Mouse (Mus musculus) liver, adult 10 weeks (tissue): ENCODE data around the gene 2310061N02Rik. TPM values are rescaled to one million over a fixed set of nuclear protein-coding genes. Genes with fewer than 3 reads are reported as not detected.

Source experiments
- polyA plus RNA-seq: library from polyadenylated mRNA; stranded (reverse); fragments of 350-450 nt; fragmentation: Illumina TruSeq; extraction: RNeasy Lipid Tissue Mini Kit (QIAGEN cat#74804); gene quantifications from one replicate; pipeline ENCODE4 v1.2.3, GENCODE M21; 2014; ENCODE audit warnings: low read depth, low replicate concordance

Gene 2310061N02Rik
- not detected for polyA plus RNA-seq

GRCm38 (mm10) chr16:88707496-88708012 lies at the start of gene 2310061N02Rik:
TSS of gene 2310061N02Rik (minus strand) at chr16:88707962.

GRCm38 (mm10) chr16:88751535-88751934 lies 43.8 kb upstream of the 2310061N02Rik start, which contains the start of gene Krtap13:
TSS of gene Krtap13 (minus strand) at chr16:88751635.

GRCm38 (mm10) chr16:88728812-88729275 lies 21.1 kb upstream of the 2310061N02Rik start, which contains the start of gene Krtap13-1:
TSS of gene Krtap13-1 (plus strand) at chr16:88728862.

GRCm38 (mm10) chr16:88671571-88671970 lies 36.2 kb downstream of the 2310061N02Rik start, which contains the start of gene Krtap27-1:
TSS of gene Krtap27-1 (minus strand) at chr16:88671671.

Other genes with a start within 250 kb of the 2310061N02Rik start
- not detected for gene Cldn17, start 201.0 kb downstream of the 2310061N02Rik start, polyA plus RNA-seq
- gene Cldn8, start 144.8 kb downstream of the 2310061N02Rik start, polyA plus RNA-seq: 1.4 TPM
- not detected for gene Krtap24-1, start 95.7 kb downstream of the 2310061N02Rik start, polyA plus RNA-seq
- gene 2310079G19Rik, start 80.3 kb downstream of the 2310061N02Rik start, polyA plus RNA-seq: not detected
- not detected for gene Krtap26-1, start 60.2 kb downstream of the 2310061N02Rik start, polyA plus RNA-seq
- not detected for gene Krtap27-1, start 36.3 kb downstream of the 2310061N02Rik start, polyA plus RNA-seq
- not detected for gene Krtap13-1, start 20.9 kb upstream of the 2310061N02Rik start, polyA plus RNA-seq
- gene Krtap13, start 43.7 kb upstream of the 2310061N02Rik start, polyA plus RNA-seq: not detected
- gene 2310034C09Rik, start 50.9 kb upstream of the 2310061N02Rik start, polyA plus RNA-seq: not detected
- gene 2310057N15Rik, start 66.2 kb upstream of the 2310061N02Rik start, polyA plus RNA-seq: not detected
- not detected for gene Gm5965, start 69.9 kb upstream of the 2310061N02Rik start, polyA plus RNA-seq
- gene Gm20741, start 104.3 kb upstream of the 2310061N02Rik start, polyA plus RNA-seq: not detected
- not detected for gene Krtap15, start 112.3 kb upstream of the 2310061N02Rik start, polyA plus RNA-seq
- not detected for gene Krtap14, start 118.2 kb upstream of the 2310061N02Rik start, polyA plus RNA-seq
- not detected for gene Krtap19-1, start 161.4 kb upstream of the 2310061N02Rik start, polyA plus RNA-seq
- not detected for gene Krtap19-2, start 166.3 kb upstream of the 2310061N02Rik start, polyA plus RNA-seq
- not detected for gene Krtap19-3, start 170.1 kb upstream of the 2310061N02Rik start, polyA plus RNA-seq
- gene Krtap19-4, start 177.1 kb upstream of the 2310061N02Rik start, polyA plus RNA-seq: not detected
- gene Krtap19-5, start 188.5 kb upstream of the 2310061N02Rik start, polyA plus RNA-seq: not detected
- not detected for gene Krtap19-9b, start 224.3 kb upstream of the 2310061N02Rik start, polyA plus RNA-seq